27 mouse cellular contexts compared by ENCODE assay signal in genomic region chr4:43863298-43863697, GRCm38 (mm10). TPM values are rescaled to one million over a fixed set of nuclear protein-coding genes. Genes with fewer than 3 reads are reported as not detected.
A peak's percentile ranks its signal among the peaks of the same experiment; 100 is the strongest.
DNase-seq lines count a peak whose midpoint lies in the region; ATAC-seq and TF ChIP-seq lines count a peak whose summit lies in the region.
"Had no signal": no experiment of that assay in that cellular context is flagged by ENCODE, and none has a peak within 500 bp of the region (broad histone marks: within the 10 kb centered on the region; RNA-seq: fewer than 3 reads in every experiment).

No protein-coding gene starts in this region.

- H3K4me3 ChIP-seq in heart, embryonic 12.5 days = no peak overlapping the region
- H3K4me3 ChIP-seq in kidney, postnatal 0 days (replicated peaks; ENCODE audit: low read depth, low read length) = no peak overlapping the region
- no peak overlapping the region for H3K4me3 ChIP-seq in lung, postnatal 0 days (ENCODE audit: low read depth, low read length)
- H3K4me3 ChIP-seq in lung, adult 2 months (replicated peaks; ENCODE audit: extremely low read depth, low read depth, low read length) = no peak overlapping the region
- H3K4me3 ChIP-seq: embryonic facial prominence, embryonic 15.5 days; erythroblast, embryonic 14.5 days; forebrain, embryonic 10.5 days; forebrain, embryonic 15.5 days; heart, adult 2 months; heart, embryonic 13.5 days; hindbrain, embryonic 13.5 days had no signal

- peaks cover 6% of the 10 kb centered on the region for H3K4me1 ChIP-seq in heart, embryonic 12.5 days (replicated peaks)
- no peaks in the 10 kb centered on the region for H3K4me1 ChIP-seq in kidney, postnatal 0 days (replicated peaks; ENCODE audit: insufficient read depth, low read length)
- H3K4me1 ChIP-seq in lung, postnatal 0 days (ENCODE audit: insufficient read depth, low read depth, low read length) = no peaks in the 10 kb centered on the region
- H3K4me1 ChIP-seq in lung, adult 2 months (ENCODE audit: control insufficient read depth, insufficient read depth, low read length) = no peaks in the 10 kb centered on the region
- H3K4me1 ChIP-seq: embryonic facial prominence, embryonic 15.5 days; forebrain, embryonic 15.5 days; hindbrain, embryonic 13.5 days had no signal

- ATAC-seq in heart, embryonic 12.5 days (ENCODE audit: insufficient number of reproducible peaks, low FRiP score) = no peak
- ATAC-seq in kidney, postnatal 0 days (replicated peaks; ENCODE audit: low FRiP score, low read depth) = no peak
- ATAC-seq in lung, postnatal 0 days = no peak
- ATAC-seq: forebrain, embryonic 15.5 days; inflammation-experienced regulatory T-cells, adult 6 months had no signal

- no peak overlapping the region for H3K27ac ChIP-seq in heart, embryonic 12.5 days (ENCODE audit: poor library complexity, severe bottlenecking)
- H3K27ac ChIP-seq in kidney, postnatal 0 days = no peak overlapping the region
- H3K27ac ChIP-seq in lung, postnatal 0 days (ENCODE audit: low read length) = no peak overlapping the region
- H3K27ac ChIP-seq: embryonic facial prominence, embryonic 15.5 days; forebrain, embryonic 10.5 days; forebrain, embryonic 15.5 days; heart, adult 2 months; heart, embryonic 13.5 days; hindbrain, embryonic 13.5 days had no signal

- TF ChIP-seq CTCF in kidney, postnatal 0 days (IDR thresholded peaks at IDR 0.05; ENCODE audit: low read depth) = peak; percentile 24; the same call in 1 of the 2 replicates
- TF ChIP-seq CTCF in lung, postnatal 0 days (IDR thresholded peaks at IDR 0.05) = peak; percentile 25; the same call in 1 of the 2 replicates
- TF ChIP-seq CTCF in lung, adult 2 months (IDR thresholded peaks at IDR 0.05; ENCODE audit: insufficient read depth, low read length) = no peak

- H3K4me2 ChIP-seq in heart, embryonic 12.5 days = no peak overlapping the region
- H3K4me2 ChIP-seq in kidney, postnatal 0 days (ENCODE audit: low read length) = no peak overlapping the region
- no peak overlapping the region for H3K4me2 ChIP-seq in lung, postnatal 0 days (replicated peaks; ENCODE audit: low read depth, low read length)
- H3K4me2 ChIP-seq: embryonic facial prominence, embryonic 15.5 days; forebrain, embryonic 15.5 days; heart, embryonic 13.5 days; hindbrain, embryonic 13.5 days had no signal

- no peaks in the 10 kb centered on the region for H3K36me3 ChIP-seq in heart, embryonic 12.5 days
- H3K36me3 ChIP-seq in kidney, postnatal 0 days (ENCODE audit: insufficient read depth, low read length) = no peaks in the 10 kb centered on the region
- H3K36me3 ChIP-seq in lung, postnatal 0 days (ENCODE audit: insufficient read depth, low read length) = no peaks in the 10 kb centered on the region
- H3K36me3 ChIP-seq: embryonic facial prominence, embryonic 15.5 days; forebrain, embryonic 10.5 days; forebrain, embryonic 15.5 days; heart, embryonic 13.5 days; hindbrain, embryonic 13.5 days had no signal

- TF ChIP-seq POLR2A in lung, adult 2 months (IDR thresholded peaks at IDR 0.05; ENCODE audit: borderline replicate concordance, extremely low read depth, low read depth, low read length) = no peak

- TF ChIP-seq EP300 in lung, postnatal 0 days (IDR thresholded peaks at IDR 0.05) = no peak

- DNase-seq in heart, adult 11 months = peak; percentile 75
- DNase-seq in kidney, postnatal 0 days (ENCODE audit: low spot score) = no peak
- DNase-seq in kidney, adult 11 months = no peak
- DNase-seq in lung, postnatal 0 days (ENCODE audit: low spot score) = no peak
- DNase-seq in lung, adult 2 months = no peak
- peak; percentile 12 for DNase-seq in induced T-regulatory cell, adult 2 months (ENCODE audit: low read depth)
- DNase-seq in c-Kit-positive CD71-positive TER-119-positive erythroid progenitor cells, embryonic 14.5 days (ENCODE audit: low spot score) = no peak
- DNase-seq: adrenal gland, adult 2 months; adrenal gland, postnatal 25 days; cerebellum, adult 11 months; cerebellum, adult 8-10 months; cerebellum, postnatal 14 days; embryo, embryonic 11 days; gastrocnemius, postnatal 10 days; heart, adult 2 months; heart, postnatal 4 days had no signal

- H3K9me3 ChIP-seq in heart, embryonic 12.5 days (replicated peaks) = 0 out of 2 replicates have a peak, but pooled peaks cover 3% of the 10 kb centered on the region
- H3K9me3 ChIP-seq in kidney, postnatal 0 days (replicated peaks; ENCODE audit: low read length) = no peaks in the 10 kb centered on the region
- H3K9me3 ChIP-seq in lung, postnatal 0 days (ENCODE audit: low read length) = no peaks in the 10 kb centered on the region
- H3K9me3 ChIP-seq: embryonic facial prominence, embryonic 15.5 days; forebrain, embryonic 10.5 days; forebrain, embryonic 15.5 days; heart, embryonic 13.5 days had no signal

- H3K27me3 ChIP-seq in heart, embryonic 12.5 days (replicated peaks) = no peaks in the 10 kb centered on the region
- H3K27me3 ChIP-seq in kidney, postnatal 0 days (ENCODE audit: insufficient read depth, low read length) = no peaks in the 10 kb centered on the region
- no peaks in the 10 kb centered on the region for H3K27me3 ChIP-seq in lung, postnatal 0 days (replicated peaks; ENCODE audit: insufficient read depth, low read length)
- H3K27me3 ChIP-seq: embryonic facial prominence, embryonic 15.5 days; forebrain, embryonic 15.5 days; heart, embryonic 13.5 days; hindbrain, embryonic 13.5 days had no signal

- H3K9ac ChIP-seq in heart, embryonic 12.5 days = no peak overlapping the region
- H3K9ac ChIP-seq in kidney, postnatal 0 days (ENCODE audit: low read depth, low read length) = no peak overlapping the region
- H3K9ac ChIP-seq in lung, postnatal 0 days (replicated peaks; ENCODE audit: low read depth) = no peak overlapping the region
- H3K9ac ChIP-seq: embryonic facial prominence, embryonic 15.5 days; forebrain, embryonic 15.5 days; heart, embryonic 13.5 days; hindbrain, embryonic 13.5 days had no signal

- 53% methylated on average over 4 of the region's 4 CpGs for WGBS in heart, embryonic 12.5 days
- WGBS in kidney, postnatal 0 days = 71% methylated on average over 4 of the region's 4 CpGs
- WGBS in lung, postnatal 0 days = 55% methylated on average over 4 of the region's 4 CpGs
- 58% methylated on average over 4 of the region's 4 CpGs for WGBS in lung, adult 2 months

RNA-seq across cellular contexts. Expression of gene Olfr155, which starts 11.9 kb away (rescaled TPM):
- polyA plus RNA-seq in heart, embryonic 12.5 days (2016; fragmentation: Nextera tagmentation; extraction: Ambion mirVana) = not detected in 2 replicates
- not detected in 2 replicates for polyA plus RNA-seq in kidney, postnatal 0 days (2015; fragmentation: Nextera tagmentation; extraction: Ambion mirVana)
- polyA plus RNA-seq in lung, postnatal 0 days (2015; fragmentation: Nextera tagmentation; extraction: Ambion mirVana) = not detected in 2 replicates
- polyA plus RNA-seq in lung, adult 2 months (2012; rRNA removed) = not detected in 2 replicates
- polyA plus RNA-seq: adrenal gland, adult 2 months; C2C12; embryonic facial prominence, embryonic 11.5 days; erythroblast, embryonic 14.5 days; forebrain, embryonic 10.5 days; forebrain, embryonic 15.5 days; heart, adult 2 months; heart, embryonic 13.5 days; heart, postnatal 0 days; hindbrain, embryonic 13.5 days; inflammation-experienced regulatory T-cells, adult 6 months had no signal

RNA-seq across cellular contexts. Expression of gene Reck, which starts 12.0 kb away (rescaled TPM):
- polyA plus RNA-seq in heart, embryonic 12.5 days (2016; fragmentation: Nextera tagmentation; extraction: Ambion mirVana) = 12.8 and 14.6 TPM in 2 replicates
- polyA plus RNA-seq in kidney, postnatal 0 days (2015; fragmentation: Nextera tagmentation; extraction: Ambion mirVana) = 20.2 and 20.5 TPM in 2 replicates
- polyA plus RNA-seq in lung, postnatal 0 days (2015; fragmentation: Nextera tagmentation; extraction: Ambion mirVana) = 13.6 TPM in 2 replicates
- polyA plus RNA-seq in lung, adult 2 months (2012; rRNA removed) = 39.4 and 43.8 TPM in 2 replicates
- polyA plus RNA-seq: erythroblast, embryonic 14.5 days had no signal

RNA-seq across cellular contexts. Expression of gene Olfr157, which starts 23.3 kb away (rescaled TPM):
- not detected in 2 replicates for polyA plus RNA-seq in heart, embryonic 12.5 days (2016; fragmentation: Nextera tagmentation; extraction: Ambion mirVana)
- 0.01 TPM in 1 of 2 replicates, not detected in the other for polyA plus RNA-seq in kidney, postnatal 0 days (2015; fragmentation: Nextera tagmentation; extraction: Ambion mirVana)
- not detected in 2 replicates for polyA plus RNA-seq in lung, postnatal 0 days (2015; fragmentation: Nextera tagmentation; extraction: Ambion mirVana)
- polyA plus RNA-seq in lung, adult 2 months (2012; rRNA removed) = not detected in 2 replicates
- polyA plus RNA-seq: adrenal gland, adult 2 months; C2C12; embryonic facial prominence, embryonic 11.5 days; erythroblast, embryonic 14.5 days; forebrain, embryonic 10.5 days; forebrain, embryonic 15.5 days; heart, adult 2 months; heart, embryonic 13.5 days; heart, postnatal 0 days; hindbrain, embryonic 13.5 days had no signal

RNA-seq across cellular contexts. Expression of gene Olfr156, which starts 39.6 kb away (rescaled TPM):
- not detected in 2 replicates for polyA plus RNA-seq in heart, embryonic 12.5 days (2016; fragmentation: Nextera tagmentation; extraction: Ambion mirVana)
- not detected in 2 replicates for polyA plus RNA-seq in kidney, postnatal 0 days (2015; fragmentation: Nextera tagmentation; extraction: Ambion mirVana)
- polyA plus RNA-seq in lung, postnatal 0 days (2015; fragmentation: Nextera tagmentation; extraction: Ambion mirVana) = not detected in 2 replicates
- not detected in 2 replicates for polyA plus RNA-seq in lung, adult 2 months (2012; rRNA removed)
- polyA plus RNA-seq: adrenal gland, adult 2 months; C2C12; embryonic facial prominence, embryonic 11.5 days; embryonic facial prominence, embryonic 15.5 days; erythroblast, embryonic 14.5 days; forebrain, embryonic 10.5 days; forebrain, embryonic 15.5 days; heart, adult 2 months; heart, embryonic 13.5 days; heart, postnatal 0 days; hindbrain, embryonic 13.5 days; inflammation-experienced regulatory T-cells, adult 6 months had no signal

Comparison
In these comparisons a context has a peak if more than half of its experiments do, and no peak if none do; other contexts are left out.
1. DNase-seq: peak in heart, adult 11 months (single experiment) and induced T-regulatory cell, adult 2 months (single experiment); none in kidney, postnatal 0 days (single experiment), kidney, adult 11 months (single experiment), lung, postnatal 0 days (single experiment), lung, adult 2 months (single experiment) and c-Kit-positive CD71-positive TER-119-positive erythroid progenitor cells, embryonic 14.5 days (single experiment).